Mouse (Mus musculus) right cerebral cortex, adult 2 months (tissue): Measurements from ENCODE around the gene Clcn6.

Experiments used
- DNase-seq, 2 experiments: peaks; one replicate each; pipeline ENCODE4 v3.0.0; 2021 to 2022; ENCODE audit warnings: low spot score in 2 of 2

Gene Clcn6

GRCm38 (mm10) chr4:148040029-148040830 is 1.6 kb upstream of the Clcn6 start:
- no peak for DNase-seq

- DNase-seq = peak; percentile 21 to 25
Observed at GRCm38 (mm10) chr4:148039254-148040028, 820 bp upstream of the Clcn6 start.

- DNase-seq = no peak
Observed at GRCm38 (mm10) chr4:148038079-148038599, 482 bp downstream of the Clcn6 start.

GRCm38 (mm10) chr4:148035440-148035839 is 3.2 kb downstream of the Clcn6 start:
- no peak for DNase-seq

GRCm38 (mm10) chr4:148033858-148034410 is 4.7 kb downstream of the Clcn6 start:
- no peak for DNase-seq

- no peak for DNase-seq
Observed at GRCm38 (mm10) chr4:148030506-148030905, 8.1 kb downstream of the Clcn6 start.

GRCm38 (mm10) chr4:148029297-148029696 is 9.3 kb downstream of the Clcn6 start:
- no peak for DNase-seq

- no peak for DNase-seq
Observed at GRCm38 (mm10) chr4:148024003-148024402, 14.6 kb downstream of the Clcn6 start.

GRCm38 (mm10) chr4:148018410-148018809 is 20.2 kb downstream of the Clcn6 start:
- no peak for DNase-seq

- DNase-seq = no peak
Observed at GRCm38 (mm10) chr4:148016981-148017380, 21.6 kb downstream of the Clcn6 start.

- DNase-seq = no peak
Observed at GRCm38 (mm10) chr4:148015418-148015817, 23.2 kb downstream of the Clcn6 start.

- no peak for DNase-seq
Observed at GRCm38 (mm10) chr4:148012216-148012615, 26.4 kb downstream of the Clcn6 start.

- DNase-seq = no peak
Observed at GRCm38 (mm10) chr4:148011332-148011731, 27.3 kb downstream of the Clcn6 start.

GRCm38 (mm10) chr4:148009641-148010040 is 29.0 kb downstream of the Clcn6 start:
- DNase-seq = no peak

GRCm38 (mm10) chr4:148008412-148008811 is 30.2 kb downstream of the Clcn6 start:
- peak; percentile 75 to 77 for DNase-seq

- no peak for DNase-seq
Observed at GRCm38 (mm10) chr4:148004361-148004760, 34.3 kb downstream of the Clcn6 start.

- DNase-seq = no peak
Observed at GRCm38 (mm10) chr4:148001866-148002265, 36.8 kb downstream of the Clcn6 start.

GRCm38 (mm10) chr4:148001013-148001789 is 37.4 kb downstream of the Clcn6 start:
- DNase-seq = no peak

GRCm38 (mm10) chr4:148000202-148000772 is 38.3 kb downstream of the Clcn6 start, which contains the start of gene Nppa:
Gene Nppa, plus strand, starts transcription at chr4:148000722.
- no peak for DNase-seq

- no peak for DNase-seq
Observed at GRCm38 (mm10) chr4:147995311-147995710, 43.3 kb downstream of the Clcn6 start.

GRCm38 (mm10) chr4:147993571-147994095 is 45.0 kb downstream of the Clcn6 start:
- DNase-seq = no peak
